Mouse (Mus musculus) cerebellum, adult 11 months (tissue): ENCODE measurements around the gene Enox2.
"Not testable (repeated sequence)": the region's sequence is repeated elsewhere in the genome, so short reads cannot be mapped to it uniquely, and the experiment has no call there.

Experiments used
- DNase-seq: peaks from one replicate; pipeline ENCODE4 v3.0.0; 2022

Enox2 gene

DNA sequence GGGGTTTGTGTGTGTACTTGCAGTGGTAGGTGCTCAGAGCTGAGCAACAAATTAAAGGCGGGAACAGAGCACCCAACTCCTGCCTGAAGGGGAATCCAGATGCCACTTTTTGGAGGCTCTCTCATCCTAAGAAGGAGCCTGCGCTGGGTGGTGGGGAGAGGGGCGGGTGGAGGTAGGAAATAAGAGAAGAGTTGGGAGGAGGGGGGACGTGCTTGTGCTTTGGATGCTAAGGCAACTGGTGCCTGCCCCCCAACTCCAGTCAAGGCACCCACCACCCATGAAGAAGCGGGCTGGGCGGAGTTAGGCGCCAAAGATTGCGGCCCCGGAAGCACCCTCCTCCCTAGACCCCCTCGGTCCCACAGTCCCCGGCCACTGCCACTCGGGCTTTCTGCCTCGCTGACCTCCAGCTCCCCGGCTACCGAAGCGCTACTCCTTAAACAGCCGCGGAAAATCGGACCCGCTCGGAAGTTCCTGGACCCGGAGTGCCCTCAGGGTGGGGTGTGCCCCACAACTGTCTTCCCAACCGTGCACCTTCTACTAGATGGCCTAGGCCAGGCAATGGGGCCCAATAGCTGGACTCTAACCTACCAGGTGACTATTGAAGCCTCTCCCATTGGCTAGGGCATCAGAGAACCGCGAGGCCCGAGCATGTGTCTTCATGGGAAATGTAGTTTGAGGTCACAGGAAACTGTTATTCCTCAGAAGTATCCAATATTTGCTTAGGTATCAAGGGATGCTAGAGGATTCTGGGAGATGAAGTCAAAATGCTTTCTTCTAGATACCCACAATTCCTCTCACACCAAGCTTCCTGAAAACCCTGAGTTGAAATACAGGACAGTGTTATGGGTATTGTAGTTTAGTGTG, at the start of gene Enox2:
Gene Enox2, minus strand, starts transcription at position 560 of the 864 bp plus-strand sequence.
- DNase-seq, result peak; percentile 80

DNA sequence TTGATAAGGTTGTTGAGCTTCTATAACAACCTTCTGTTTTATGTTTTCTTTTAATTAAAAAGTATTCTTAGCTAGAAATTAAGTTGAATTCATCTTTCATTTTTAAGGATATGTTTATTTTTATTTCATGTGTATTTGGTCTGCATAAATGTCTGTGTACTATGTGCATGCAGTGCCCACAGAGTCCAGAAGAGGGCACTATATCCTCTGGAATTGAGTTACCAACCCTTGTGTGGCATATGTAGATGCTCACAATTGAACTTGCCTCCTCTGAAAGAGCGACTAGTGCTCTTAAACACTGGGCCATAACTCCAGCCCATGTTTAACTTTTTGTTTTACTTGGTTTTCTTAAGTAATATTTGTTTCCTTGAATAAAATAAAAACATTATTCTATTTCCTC, 21.4 kb upstream of the Enox2 start:
- no peak for DNase-seq

DNA sequence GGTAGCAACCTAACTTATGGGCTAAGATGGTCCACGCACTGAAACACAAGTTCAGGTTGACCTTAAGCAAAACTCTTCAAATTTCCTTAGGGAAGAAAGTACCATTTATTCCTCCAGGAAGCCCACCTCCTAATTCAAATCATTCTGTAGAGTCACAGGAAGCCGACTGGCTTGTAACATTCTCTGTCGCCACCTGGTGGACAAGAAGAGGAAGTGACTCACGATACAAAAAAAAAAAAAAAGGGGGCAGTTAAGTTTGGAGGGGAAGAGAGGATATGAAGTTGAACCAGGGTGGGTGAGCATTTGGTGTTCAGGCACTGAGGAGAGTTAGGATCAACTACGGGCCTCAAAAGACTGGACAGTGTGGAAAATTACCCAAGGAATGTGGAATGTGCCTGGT, 18.6 kb upstream of the Enox2 start:
- no peak for DNase-seq

DNA sequence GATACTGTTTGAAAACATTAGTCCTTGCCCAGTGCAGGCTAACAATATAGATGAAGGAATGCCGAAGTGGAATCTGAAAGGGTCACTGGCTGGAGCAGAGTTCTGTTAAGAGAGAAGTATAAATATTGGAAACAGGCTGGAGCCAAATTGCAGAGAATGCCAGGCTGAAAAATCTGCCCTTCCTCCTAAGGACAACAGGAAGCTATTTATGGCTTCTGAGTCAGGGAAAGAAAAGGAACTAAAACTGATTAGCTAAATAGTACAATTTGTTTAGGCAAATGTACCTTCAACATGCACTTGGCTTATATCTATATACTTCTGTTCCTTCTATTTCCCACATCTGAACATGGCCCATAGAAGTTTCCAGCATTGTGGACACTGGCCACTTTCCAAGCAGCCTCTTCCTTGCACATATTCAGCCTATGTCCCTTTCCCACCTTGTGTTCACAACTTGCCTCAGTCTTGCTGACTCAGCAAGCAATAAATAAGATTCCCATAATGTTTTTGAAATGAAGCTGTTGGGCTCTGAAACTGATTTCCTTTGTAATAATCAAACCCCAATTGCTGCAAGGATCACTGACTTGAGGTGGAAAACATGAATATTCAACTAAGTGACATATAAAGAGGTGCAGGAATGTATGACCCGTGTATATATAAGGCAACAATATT, 8.0 kb downstream of the Enox2 start:
- DNase-seq, result no peak

DNA sequence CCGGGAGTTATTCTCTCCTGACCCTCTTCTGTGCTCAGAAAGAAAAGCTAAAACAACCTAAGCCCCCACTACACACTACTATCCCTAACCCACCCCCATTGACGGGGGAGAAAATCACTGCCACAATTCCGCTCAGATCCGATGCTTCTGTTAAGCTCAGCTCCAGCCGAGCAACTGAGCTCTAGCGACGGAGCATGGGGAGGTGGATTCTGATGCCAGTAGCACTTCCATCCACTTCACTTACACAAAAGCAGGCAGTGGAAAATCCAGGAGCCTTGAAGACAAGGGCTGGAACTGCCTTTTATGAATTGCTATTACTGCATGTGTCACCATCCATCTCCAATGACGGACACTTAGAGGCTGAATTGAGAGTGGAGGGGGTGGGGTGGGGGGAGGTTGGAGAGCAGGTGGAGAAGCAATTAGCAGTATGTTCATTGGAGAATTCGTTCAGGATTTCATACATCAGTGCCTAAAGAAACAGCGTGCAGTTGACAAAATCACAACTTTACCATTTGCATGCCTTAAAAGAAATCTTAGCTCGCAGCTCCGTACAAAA, 14.5 kb downstream of the Enox2 start:
- DNase-seq, result no peak

DNA sequence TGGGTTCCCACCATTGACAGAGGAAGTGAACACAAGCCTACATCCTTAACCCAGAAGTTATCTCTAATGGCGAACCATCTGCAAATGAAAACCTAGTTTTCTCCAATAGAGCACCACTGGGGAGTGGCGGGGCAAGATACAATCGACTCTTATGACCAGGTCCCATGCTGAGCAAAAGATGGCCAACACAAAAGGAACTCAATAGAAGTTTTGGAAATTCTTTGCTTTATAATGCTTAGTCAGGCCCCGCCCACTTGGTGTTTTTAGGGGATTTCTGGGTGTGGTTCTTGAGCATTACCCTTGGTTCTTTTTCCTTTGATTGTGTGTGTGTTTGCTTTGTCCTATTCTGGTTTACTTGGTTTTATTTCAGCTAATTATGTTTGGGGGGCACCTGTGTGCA, 37.2 kb downstream of the Enox2 start:
- no peak for DNase-seq

DNA sequence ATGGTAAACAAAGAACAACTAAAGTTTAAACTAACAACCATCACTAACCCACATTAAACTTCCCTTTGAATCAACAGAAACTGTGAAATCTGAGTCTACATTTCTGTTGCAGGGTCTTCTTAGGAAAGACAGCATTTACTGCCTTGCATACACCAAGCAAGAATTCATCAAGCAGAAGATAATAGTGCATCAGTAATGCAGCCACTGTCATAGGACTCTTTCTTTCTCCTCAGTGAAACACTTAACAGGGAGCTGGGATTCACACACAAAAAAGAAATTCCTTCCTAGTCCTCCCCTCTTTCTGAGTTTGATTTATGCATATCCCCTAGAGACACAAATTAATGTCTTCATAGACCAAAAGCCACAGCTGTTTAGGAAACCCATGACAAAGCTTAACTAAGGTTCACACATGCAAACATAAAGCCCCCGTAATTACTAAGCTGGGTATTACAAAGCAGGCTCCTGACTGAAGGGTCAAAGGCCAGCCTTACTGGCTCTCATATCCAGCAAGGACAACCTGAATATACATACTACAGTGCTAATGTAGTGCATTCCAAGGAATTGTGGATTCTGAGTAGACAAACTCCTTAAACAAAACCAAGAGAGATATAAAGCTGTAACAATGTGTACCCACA, 62.1 kb downstream of the Enox2 start:
- DNase-seq, result no peak

DNA sequence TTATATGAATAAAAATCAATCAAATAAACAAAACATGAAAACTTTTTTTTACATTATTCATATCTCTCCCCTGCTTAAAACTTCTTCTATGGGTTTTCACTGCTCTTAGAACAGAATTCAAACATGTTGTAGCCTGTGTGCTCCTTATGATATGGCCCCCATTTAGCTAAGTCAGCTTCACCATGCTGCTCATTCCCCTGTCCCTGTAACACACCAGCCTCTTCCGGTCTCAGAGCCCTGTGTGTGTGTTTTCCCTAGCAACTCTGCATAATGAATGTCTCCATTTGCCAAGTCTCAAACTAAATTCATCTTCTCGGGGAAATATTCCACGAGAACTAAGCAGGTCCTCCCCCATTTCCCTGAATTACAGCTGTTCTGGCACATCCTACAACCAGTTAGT, 71.6 kb downstream of the Enox2 start:
- DNase-seq, result no peak

DNA sequence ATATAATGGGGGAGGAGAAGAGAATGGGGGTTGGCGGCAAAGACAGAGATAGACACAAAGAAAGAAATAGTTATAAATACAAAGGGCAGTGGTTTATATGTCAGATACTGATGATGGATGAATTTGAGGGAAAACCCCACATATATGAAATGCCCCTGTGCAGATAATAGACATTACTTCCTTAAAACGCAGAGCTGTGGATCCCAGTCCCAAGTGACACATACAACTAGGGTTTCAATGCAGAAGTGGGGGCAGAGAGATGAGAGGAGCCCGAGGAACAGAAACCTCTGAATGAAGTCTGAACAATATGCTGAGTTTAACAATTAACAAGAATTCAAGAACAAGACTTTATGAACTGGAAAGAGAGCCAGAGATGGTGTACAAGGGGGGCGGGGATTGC, 91.7 kb downstream of the Enox2 start:
- no peak for DNase-seq

DNA sequence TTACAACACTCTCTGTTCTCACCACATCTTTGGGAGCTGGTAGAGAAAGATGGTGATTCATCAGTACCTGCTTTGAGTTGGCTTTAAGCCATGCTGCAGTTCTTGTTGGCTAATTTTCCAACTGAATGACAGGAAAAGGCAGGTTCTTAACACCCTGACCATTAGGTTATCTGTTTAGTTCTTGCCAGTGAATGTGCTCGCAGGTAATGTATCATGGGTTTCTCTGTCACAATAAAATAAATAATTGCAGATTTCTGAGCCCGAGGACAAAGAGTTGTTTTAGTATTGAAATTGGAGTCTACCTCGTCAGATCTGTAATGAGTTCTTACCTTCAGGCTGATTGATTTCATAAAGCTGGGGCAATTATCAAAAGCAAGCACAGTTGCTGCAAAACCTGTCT, 106.9 kb downstream of the Enox2 start:
- no peak for DNase-seq

DNA sequence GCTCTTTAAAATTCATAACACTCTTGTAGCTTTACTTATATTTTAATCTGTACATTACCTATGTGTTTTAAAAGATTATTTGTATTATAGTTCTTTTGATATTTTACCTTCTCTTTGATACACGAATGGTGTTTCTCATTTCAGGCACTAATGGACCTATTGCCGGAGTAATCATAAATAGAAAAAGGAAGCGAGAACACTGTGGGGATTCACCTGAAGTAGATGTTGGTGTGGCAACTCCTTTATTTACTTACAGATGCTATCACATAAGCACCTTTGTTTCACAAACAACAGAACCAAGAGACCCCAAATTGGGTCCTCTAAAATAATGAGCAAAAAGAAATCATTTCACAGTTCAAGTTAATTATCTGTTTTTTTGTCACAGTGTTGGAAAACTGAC, 109.4 kb downstream of the Enox2 start:
- DNase-seq, result no peak

DNA sequence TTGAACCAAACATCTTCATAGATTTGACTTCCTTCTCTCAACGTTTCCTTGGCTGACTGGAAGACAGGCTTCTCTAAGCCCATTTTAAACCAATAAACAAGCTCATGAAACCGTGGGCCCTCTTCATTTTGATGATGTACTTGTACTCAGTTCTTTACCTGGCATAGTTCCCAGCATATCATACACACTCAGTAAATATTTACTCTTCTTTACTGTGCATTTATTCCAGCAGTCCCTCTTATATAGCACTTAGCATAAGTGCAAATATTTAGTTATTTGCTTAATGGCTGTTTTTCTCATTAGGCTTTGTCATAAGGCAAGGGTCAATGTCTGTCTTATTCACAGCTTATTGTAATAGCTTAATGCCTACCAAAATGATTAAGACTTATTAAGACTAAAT, 133.8 kb downstream of the Enox2 start:
- no peak for DNase-seq

DNA sequence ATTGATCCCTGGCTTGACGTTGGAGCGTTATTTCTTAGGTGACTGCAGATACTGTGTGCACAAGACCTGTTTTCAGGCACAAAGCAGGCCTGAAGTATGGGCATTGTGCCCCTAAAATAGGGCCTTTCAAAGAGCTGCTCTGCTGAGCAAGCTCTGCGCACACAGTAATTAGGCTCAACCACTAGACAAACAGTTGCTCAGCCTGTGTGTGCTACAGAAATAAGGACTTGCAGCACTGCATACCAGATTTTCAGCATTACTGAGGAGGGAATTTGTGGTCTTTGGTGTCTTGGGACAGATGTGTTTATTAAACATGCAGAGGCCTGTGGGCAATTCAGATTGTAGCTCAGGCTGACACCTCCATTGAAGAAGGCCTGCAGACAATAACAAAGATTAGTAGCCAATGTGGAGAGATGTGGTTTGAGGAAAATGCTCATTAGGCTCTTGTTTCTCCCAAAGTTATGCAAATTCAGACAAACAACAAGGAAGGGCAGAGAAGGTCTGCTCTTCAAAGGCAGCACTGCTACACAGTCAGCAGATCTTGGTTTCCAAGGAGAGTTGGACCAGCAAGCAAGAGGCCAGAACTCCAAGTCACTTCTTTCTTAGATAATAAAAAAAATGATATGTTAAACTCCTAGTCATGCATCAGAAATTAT, 163.2 kb downstream of the Enox2 start:
- no peak for DNase-seq

DNA sequence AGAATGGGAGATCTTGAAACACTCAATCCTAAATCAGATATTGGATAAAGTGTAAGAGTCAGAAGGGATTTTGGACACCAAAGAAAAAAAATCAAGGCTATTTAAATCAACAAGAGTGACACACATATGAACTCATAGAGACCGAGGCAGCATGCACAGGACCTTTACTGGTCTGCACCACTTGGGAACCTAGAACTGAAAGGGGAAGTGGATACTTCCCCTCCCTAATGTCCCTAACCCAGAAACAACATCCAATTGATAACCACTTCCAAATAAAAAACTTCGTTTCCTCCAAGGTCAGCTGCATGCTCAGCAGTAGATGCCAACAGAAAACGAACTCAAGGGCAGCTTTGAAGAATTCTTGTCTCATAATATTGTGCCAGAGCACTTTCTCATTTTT, 171.6 kb downstream of the Enox2 start:
- DNase-seq, result no peak

DNA sequence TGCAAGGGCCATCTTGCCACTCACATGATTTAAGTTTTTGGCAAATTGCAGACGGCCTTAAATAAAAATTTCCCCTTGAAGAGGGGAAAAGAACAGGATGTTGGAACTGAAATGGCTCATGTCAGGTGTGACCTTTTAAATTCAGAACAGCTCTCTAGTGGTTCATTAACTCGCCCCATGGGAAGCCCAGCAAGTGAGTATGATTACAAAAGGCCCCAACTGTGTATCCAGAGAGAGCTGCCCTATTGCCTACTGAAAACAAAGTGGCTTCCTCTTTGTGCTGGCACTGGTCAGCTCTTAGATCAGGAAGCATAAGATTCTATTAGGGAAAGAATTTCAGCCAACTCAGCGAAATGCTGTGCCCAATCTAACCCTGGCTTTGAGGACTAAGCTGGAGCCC, 175.6 kb downstream of the Enox2 start:
- no peak for DNase-seq

DNA sequence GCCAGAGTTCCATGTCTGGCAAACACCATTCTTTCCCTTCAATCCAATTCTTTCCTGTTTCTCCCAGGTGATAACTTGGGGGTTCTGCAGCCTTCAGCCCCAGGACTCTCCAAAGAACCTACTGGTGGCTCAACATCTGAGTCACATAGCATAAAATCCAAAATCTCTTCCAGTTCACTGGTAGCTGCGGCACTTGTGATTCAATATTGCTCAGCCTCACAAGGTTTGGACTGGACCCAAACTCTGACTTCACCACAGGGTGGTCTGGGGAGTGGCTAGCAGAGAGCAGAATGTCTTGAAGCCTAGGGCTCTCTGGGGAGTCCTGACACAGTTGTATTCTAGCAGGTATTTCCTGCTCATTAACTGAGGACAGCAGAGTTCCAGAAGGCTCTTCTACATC, 187.5 kb downstream of the Enox2 start:
- DNase-seq, result not testable (repeated sequence)

DNA sequence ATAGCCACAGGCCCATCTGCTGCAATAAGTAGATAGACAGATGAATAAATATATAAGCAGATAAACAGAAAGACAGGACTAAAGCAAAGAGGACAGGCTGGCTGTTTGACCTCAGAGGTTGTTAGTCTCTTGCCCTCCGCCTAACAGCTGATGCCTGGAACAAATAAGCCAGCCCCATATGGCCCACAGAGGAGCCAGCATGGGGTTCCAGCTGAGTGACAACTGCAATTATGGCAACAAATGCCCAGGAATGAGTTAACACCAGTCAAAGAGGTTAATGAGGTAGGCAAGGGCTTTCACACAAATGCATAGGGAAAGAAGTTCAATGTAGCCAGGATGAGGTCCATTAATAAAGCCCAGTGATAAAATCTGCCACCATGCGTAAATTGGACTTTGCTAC, 191.8 kb downstream of the Enox2 start:
- DNase-seq, result no peak

DNA sequence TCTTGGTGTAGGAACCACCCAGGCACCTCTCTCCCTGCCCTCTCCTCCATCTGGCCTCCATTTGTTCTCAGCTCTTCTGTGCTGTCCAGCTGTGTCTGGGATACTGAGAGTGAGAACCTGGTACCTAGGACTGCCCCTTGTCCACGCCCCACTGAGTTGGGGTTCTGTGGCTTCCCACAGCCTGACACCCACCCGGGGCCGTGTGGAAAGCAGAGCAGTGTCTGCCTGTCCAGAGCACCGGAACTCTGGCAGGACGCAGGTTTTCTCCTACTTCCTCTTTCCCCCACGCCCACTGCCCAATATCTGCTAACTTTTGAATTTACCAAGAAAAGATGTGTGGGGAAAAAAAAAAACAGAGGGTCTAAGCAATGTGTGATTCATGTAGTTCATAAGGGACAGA, 213.0 kb downstream of the Enox2 start:
- DNase-seq, result no peak

DNA sequence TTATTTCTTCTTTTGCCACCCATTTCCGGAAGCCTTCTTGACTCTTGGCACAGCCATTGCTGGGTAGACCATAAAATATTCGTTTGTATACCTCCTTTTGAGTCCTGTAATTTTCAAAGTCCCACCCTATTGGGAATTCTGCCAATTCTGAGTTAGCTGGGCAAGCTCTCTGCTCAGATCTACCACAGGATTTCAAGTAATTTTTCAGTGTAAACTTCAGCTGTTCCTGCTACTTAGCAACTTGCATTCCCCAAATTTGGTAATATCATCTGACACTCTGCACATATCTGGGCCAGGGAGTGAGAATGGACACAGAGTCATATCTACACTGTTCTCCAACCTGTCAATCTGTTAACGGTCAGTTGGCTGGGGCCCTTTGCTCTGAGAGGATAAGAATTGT, 214.5 kb downstream of the Enox2 start:
- no peak for DNase-seq

DNA sequence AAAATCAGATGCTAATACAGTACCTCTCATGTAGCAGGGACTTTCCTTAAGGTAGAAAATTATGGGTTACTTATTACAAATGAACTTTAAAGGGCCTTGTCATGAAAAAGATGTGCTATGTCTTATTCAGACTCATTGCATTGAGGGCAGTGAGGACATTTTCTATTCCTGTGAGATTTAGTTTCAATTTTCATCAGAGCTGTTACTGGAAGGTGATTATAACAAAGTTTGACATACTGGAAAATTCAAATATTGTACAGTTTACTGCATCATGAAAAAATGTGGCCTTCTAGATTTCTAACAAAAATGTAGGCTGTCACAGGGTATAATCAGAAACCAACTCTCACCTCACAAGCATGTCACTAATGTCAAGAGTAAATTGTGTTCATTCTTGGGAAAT, 242.9 kb downstream of the Enox2 start:
- DNase-seq, result no peak

DNA sequence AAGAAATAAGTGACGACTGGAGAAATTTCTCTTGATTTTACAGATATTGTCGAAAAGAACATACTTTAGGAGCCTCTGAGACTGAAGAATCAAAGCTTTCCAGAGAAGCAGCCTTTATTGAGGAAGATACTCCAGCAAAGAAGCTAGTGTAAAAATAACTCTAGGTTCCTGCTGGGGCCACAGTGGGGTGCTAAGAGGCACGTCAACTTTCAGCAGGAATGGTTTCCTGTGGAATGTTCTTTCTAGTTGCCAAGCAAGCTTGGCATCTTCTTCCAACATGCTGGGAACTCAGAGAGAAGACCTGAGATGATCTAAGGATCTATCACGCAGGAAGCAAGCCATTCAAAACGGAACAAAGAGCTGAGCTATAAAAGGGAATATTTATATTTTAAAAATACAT, 278.3 kb downstream of the Enox2 start:
- DNase-seq, result no peak

DNA sequence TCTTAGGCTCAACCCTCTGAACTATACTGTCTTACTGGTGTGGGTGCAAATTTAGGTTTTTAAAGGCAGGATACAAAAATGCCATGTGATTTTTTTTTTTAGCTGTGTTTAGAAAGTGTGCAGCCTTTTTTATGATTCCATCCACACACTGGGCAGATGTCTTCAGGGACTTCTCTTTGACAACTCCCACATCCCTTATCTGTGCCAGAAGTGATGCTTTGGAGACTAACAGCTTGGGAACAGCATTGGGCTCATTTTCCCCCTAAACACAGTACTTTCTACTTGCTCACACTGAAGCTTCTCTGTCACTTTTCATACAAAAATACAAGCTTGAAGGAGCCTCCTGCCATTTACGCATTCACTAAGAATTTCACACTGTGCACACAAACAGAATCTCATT, 282.4 kb downstream of the Enox2 start:
- no peak for DNase-seq

DNA sequence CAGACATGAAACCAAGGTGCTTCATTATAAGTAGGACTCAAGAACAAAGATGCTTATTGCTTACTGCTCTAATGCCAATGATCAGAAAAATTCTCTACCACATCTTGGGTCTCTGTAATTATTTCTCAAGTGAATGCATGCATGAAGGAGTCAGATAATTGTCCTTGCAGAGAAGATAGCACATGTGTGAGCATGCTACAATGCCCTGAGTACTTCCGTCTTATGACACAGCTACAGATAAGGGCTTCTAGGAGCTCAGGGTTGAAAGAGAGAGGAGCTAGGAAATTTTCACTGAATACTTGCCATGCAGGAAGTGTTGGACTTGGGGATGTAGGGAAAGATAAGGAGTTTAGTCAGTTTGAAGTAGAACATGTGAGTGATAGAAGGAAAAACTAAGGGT, 285.2 kb downstream of the Enox2 start:
- DNase-seq, result no peak
